Mouse (Mus musculus): ENCODE results near the gene Cobl.
A peak's percentile ranks its signal among the peaks of the same experiment; 100 is the strongest.

Gene Cobl

GRCm38 (mm10) chr11:12311419-12311818 is 153.3 kb downstream of the Cobl start:
- DNase-seq (ENCODE audit: low spot score in 2 of 2), result no peak

DNA sequence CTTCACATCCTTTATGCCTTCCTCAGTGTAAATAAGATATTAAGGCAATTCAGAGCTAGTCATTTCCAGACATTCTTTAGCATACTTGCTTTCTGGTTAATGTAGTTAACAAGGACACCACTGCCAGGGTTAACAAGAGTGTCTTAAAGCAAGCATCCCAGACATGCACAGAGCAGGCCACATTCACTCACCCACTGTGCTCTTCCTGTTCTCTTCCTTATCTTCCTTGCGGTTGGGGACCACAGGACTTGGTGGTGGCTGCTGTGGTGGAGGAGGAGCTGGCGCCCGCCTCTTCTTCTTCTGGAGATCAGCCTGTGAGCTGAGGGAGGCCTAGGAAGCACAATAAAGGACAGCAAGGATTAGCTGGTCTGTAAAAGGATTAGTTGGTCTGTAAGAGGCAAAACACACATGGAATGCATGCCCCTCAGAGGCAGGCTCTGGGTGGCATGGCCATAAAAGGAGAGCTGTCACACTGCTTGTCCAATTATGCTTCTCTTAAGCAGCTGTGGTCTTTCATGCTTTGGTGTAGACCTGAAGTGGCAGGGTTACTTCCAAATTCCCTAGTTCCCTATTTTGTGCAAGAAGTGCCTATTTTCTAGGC is 155.2 kb downstream of the Cobl start:
- DNase-seq (ENCODE audit: low spot score in 2 of 2), result no peak

GRCm38 (mm10) chr11:12304879-12305278 is 159.9 kb downstream of the Cobl start:
- no peak for DNase-seq (ENCODE audit: low spot score in 2 of 2)

DNA sequence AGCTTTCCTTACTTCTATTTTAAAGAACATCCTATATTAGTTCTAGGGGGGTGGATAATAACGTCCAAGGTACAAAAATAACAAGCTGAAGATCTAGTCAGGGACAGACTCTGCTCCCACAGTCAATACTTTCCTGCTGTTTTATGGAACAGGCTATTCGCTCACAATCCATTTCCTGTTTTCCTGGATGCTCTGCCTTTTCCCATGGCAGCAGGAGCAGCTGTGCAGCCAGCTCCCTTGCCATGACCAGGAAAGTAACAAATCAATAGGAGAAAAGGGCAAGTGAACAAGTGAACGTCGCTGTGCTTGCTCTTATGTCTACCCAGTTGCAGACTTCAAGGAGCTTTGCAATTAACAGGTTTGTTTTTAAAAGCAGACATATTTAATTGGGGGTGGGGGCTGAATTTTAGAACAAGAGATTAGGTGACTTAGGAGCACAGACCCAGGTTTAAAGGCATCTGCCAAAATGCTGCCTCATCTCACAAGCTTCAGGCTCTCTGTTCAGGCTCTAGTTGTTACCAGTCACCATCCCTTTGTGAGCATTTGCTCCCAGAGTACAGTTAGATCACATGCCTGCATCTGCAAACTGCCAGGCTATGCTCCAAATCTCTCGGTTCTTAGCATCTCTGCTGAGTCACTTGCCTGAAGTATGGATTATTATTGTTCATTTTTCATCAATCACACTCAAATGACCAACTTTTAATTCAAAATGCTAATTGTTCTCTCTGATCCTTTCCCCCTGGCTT is 164.9 kb downstream of the Cobl start:
- no peak for DNase-seq (ENCODE audit: low spot score in 2 of 2)

DNA sequence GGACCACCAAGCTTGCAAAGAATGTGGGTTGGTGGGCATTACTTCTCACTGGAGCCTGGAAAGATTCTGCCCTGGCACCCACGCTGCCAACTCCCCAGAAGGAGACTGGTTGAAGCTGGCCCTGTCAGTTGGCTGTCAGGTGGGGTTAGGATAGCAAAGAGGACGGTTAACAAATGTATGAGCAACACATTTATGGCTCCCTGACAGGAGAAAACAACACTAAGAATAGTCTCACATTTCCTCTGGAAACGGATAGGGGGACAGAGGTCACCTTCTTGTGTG is 173.2 kb downstream of the Cobl start:
- DNase-seq (ENCODE audit: low spot score in 2 of 2), result no peak

GRCm38 (mm10) chr11:12290911-12291653 is 173.7 kb downstream of the Cobl start:
- DNase-seq (ENCODE audit: low spot score in 2 of 2), result peak in 1 of 2 experiments; percentile 41

GRCm38 (mm10) chr11:12285319-12286021 is 179.3 kb downstream of the Cobl start:
- DNase-seq (ENCODE audit: low spot score in 2 of 2), result no peak

DNA sequence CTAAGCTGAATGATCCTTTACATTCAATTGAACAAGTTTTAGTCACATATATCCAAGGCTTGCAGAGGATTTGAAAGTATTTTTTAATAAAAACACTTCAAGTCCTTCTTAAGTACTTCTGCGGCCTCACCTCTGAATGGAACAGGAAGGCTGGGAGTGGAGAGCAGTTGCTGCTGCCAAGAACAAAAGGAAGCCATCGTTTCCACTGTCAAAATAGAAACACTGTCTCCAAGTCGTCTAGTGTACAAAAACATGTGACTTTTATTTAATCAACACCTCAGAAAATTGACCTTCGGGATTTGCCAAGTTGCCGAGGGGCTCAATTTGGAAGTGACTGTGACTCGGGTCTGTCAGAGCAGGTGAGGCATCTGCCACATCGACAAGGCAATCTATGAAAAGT is 184.0 kb downstream of the Cobl start:
- no peak for DNase-seq (ENCODE audit: low spot score in 2 of 2)

GRCm38 (mm10) chr11:12274276-12274675 is 190.5 kb downstream of the Cobl start:
- no peak for DNase-seq (ENCODE audit: low spot score in 2 of 2)

DNA sequence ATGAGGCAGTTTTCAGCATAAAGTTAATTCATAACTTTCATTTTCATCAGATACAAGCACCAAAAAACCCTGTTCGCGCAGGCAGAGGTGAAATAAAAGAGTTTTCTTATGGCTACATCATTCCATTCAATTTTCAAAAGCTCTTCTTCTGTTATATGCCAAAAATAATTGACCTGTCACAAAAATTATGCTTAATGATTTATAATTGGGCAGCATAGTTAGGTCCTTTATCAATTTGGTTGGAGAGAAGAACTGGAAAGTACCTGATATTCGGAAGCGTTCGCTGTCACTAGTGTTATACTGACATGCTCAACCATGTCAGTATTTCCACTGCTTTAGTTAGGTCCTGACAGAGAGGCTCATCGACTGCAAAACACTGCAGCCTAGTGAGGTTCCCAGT is 191.0 kb downstream of the Cobl start:
- DNase-seq (ENCODE audit: low spot score in 2 of 2), result no peak

DNA sequence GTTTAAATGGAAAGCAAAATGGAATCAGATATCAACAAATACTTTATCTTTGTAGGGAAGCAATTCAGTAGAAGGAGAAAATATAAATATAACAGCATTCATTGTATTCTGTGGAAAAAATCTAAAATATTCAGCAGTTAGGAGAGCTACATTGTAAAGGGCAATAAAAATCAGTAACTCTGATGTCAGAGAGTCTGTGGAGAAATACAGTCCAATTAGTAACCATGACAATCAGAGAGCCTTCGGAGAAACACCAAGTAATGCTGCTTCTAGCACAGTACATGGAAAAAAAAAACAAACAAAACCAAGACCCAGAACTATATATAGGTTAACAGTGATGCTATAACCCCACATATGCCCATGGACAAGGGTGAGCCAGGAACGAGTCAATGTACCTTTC is 206.3 kb downstream of the Cobl start:
- no peak for DNase-seq (ENCODE audit: low spot score in 2 of 2)

DNA sequence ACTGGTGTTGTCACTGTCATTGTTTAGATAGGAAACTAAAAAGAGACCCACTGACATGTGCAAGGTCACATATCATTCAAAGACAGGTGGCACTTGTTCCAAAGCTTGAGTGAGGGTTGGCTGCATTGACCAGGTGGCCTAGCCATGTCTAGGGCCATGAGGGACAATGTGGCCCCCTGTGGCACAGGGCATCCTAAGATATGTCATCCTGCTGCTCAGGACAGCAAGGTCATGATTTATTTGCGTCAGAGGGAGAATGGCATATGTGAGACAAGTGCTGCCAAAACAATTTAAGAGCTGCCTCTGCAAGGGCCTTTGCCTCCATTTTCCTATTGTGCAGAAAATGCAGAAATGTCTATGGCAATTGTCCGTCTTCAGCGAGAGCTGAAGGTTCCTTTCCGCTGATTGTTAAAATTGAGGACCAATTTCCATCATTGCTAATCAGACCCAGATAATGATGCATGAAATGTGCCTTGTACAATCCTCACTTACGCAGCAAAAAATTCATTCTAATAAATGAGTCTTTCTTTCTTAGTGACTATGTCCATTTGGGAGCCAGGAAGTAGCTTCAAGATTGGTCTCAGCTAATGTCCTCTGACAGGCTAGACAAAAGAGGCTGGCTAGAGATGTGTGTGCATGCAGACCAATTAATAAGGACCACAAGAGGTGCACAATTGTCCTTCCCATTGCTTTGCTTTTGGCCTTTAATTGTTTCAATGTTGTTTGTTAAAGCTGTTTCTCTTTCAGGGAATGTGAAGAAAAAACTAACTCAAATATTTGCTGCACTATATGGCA is 207.2 kb downstream of the Cobl start:
- no peak for DNase-seq (ENCODE audit: low spot score in 2 of 2)

DNA sequence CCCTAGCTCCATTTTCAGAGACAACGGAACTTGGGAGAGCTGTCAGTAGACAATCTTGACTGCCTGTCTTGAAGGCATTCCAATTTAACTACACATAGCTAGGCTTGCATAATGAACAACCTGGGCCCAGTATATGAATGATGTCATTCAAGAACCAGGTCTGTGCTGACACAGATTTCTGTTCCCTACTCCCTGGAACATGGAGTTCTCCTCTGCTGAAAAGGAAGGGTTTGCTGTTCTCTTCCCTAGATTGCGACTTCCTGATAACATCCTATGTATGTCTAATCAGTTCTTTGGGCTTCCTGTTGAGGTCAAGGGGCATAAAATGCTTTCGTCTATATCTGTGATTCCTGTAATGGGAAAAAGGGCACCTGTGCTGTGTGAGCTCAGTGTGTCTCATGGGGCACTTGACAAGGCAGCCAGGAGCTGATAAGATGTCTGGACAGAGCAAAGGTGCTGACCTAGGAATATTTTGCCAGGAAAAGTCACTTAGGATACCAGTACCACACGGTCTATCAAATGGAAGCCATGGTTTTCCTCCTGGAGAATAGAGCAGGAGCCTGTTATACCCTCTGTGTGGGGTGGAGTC is 219.3 kb downstream of the Cobl start:
- DNase-seq (ENCODE audit: low spot score in 2 of 2), result no peak

- no peak for DNase-seq (ENCODE audit: low spot score in 2 of 2)
Observed at GRCm38 (mm10) chr11:12236341-12236740, 228.4 kb downstream of the Cobl start.

- DNase-seq (ENCODE audit: low spot score in 2 of 2), result no peak
Observed at GRCm38 (mm10) chr11:12234876-12235275, 229.9 kb downstream of the Cobl start.

DNA sequence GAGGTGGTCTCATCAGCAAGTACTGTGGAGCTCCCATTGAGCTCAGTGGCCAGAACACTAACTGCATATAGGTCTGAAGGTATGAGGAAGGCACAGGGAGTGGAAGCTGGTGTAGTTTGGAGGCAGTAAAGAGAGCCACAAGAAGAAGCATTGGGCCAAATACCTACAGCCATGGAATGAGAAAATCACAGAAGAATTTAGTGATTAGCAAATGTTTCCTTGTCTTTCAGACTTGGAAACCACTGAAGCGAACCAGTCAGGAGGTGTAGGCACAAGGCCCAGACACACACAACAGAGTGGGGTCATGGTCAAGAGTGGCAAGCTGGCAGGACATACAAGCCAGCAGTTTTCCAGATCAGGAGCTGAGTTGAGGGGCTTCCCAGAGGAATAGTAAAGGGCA is 230.6 kb downstream of the Cobl start:
- DNase-seq (ENCODE audit: low spot score in 2 of 2), result no peak

GRCm38 (mm10) chr11:12232743-12233125 is 232.0 kb downstream of the Cobl start:
- DNase-seq (ENCODE audit: low spot score in 2 of 2), result no peak

DNA sequence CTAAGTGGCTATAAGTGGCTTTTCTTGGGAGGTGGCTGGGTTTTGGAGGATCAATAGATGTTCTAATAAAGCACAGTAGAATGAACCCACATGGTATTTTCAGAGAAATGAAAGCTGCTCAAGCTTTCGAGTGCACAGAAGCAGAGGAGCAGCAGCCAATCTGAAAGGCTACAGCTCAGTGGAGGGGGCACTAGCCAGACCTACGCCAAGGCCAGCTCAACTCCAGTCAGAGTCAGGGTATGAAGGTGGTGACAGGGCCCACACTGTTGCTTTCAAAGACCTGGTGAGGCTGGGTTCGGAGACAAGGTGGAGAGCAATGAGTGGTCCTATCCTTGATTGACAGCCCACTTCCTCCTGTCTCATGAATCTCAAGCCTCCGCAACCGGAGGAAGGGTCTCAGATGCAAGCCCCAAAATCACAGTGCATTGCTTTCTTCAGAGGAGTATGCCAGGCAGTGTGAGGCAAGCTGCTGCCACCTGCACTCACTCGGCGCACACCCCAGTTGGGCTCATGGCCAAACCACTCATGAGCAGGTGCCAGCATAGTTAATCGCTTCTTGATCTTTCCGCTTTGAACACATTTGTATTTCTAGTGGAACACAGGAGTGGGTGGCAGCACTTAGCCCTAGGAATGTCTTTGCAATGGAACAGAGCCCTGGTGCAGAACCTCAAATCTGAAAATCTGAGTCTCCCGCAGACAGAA is 232.6 kb downstream of the Cobl start:
- DNase-seq (ENCODE audit: low spot score in 2 of 2), result no peak

- DNase-seq (ENCODE audit: low spot score in 2 of 2), result no peak
Observed at GRCm38 (mm10) chr11:12231481-12232035, 233.2 kb downstream of the Cobl start.

DNA sequence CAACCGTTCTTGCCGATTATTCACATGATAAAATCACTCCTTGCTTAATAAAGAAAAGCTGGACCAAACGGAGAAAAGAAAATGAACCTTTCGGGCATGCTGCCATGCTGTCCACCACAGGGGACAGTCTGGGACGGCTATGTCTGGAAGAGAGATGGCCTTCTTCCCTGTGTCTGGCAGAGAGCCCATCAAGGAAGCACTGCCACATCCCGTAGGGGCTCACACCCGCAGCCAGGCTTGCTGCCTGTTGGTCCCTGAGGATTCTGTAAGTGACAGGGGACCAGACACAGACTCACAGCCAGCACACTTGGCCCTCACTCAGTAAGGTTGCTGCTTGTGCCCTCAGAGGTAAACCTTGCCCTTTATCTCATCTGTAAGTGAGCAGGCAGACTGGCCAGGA is 235.3 kb downstream of the Cobl start:
- DNase-seq (ENCODE audit: low spot score in 2 of 2), result no peak
